Mouse (Mus musculus) liver, embryonic 13.5 days (tissue): ENCODE data around the gene Fyn. TPM values are rescaled to one million over a fixed set of nuclear protein-coding genes. Genes with fewer than 3 reads are reported as not detected.
A peak's percentile ranks its signal among the peaks of the same experiment; 100 is the strongest.

Experiments
- ATAC-seq: fragments of 200-750 bp; cut with Nextera tagmentation; 2 replicates; pipeline ENCODE4 v1.8.0; 2017; ENCODE audit warnings: low read depth, mild to moderate bottlenecking, moderate number of reproducible peaks, moderate library complexity
- DNase-seq: peaks from one replicate; pipeline ENCODE4 v3.0.0; 2022
- H3K27ac ChIP-seq: fragments of 300-500 bp; sonication (generic); 2 replicates; pipeline ENCODE4 v1.5.1; 2015; ENCODE audit warnings: moderate library complexity, mild to moderate bottlenecking, inconsistent platforms
- H3K27me3 ChIP-seq: fragments of 300-500 bp; sonication (generic); 2 replicates; pipeline ENCODE4 v1.6.1; 2015; ENCODE audit warnings: mild to moderate bottlenecking, inconsistent platforms
- H3K36me3 ChIP-seq: fragments of 300-500 bp; sonication (generic); 2 replicates; pipeline ENCODE4 v1.6.1; 2015; ENCODE audit warnings: mild to moderate bottlenecking, inconsistent platforms
- H3K4me1 ChIP-seq: fragments of 300-500 bp; sonication (generic); replicated peaks from 2 replicates; pipeline ENCODE4 v1.6.1; 2015; ENCODE audit warnings: inconsistent platforms
- H3K4me2 ChIP-seq: fragments of 300-500 bp; sonication (generic); 2 replicates; pipeline ENCODE4 v1.6.1; 2015; ENCODE audit warnings: inconsistent platforms, mild to moderate bottlenecking, moderate library complexity
- H3K4me3 ChIP-seq: fragments of 300-500 bp; sonication (generic); replicated peaks from 2 replicates; pipeline ENCODE4 v1.5.1; 2015; ENCODE audit warnings: mild to moderate bottlenecking, inconsistent platforms
- H3K9ac ChIP-seq: fragments of 300-500 bp; sonication (generic); 2 replicates; pipeline ENCODE4 v1.6.1; 2015; ENCODE audit warnings: mild to moderate bottlenecking, inconsistent platforms
- H3K9me3 ChIP-seq: fragments of 300-500 bp; sonication (generic); replicated peaks from 2 replicates; pipeline ENCODE4 v1.6.1; 2016; ENCODE audit warnings: inconsistent platforms
- WGBS: fragments of 180-500 bp; shearing (Covaris S2); methylation state at CpG from one replicate; pipeline ENCODE4 v1.1.7; 2015; ENCODE audit not compliant: insufficient replicate concordance; 5-methylcytosine and 5-hydroxymethylcytosine counted together
- polyA plus RNA-seq: library from polyadenylated mRNA; unstranded; fragments of >200 nt; fragmentation: Nextera tagmentation; extraction: Ambion mirVana; gene quantifications from 2 replicates; pipeline ENCODE4 v1.2.1, GENCODE M21; 2015

Fyn gene
- polyA plus RNA-seq, 1 experiment from 2014 or later: 6.5 TPM

GRCm38 (mm10) chr10:39514916-39515315 lies 146.3 kb downstream of the Fyn start:
- peaks cover 6% of the 10 kb centered on the region; the same call in 1 of the 2 replicates for H3K4me1 ChIP-seq
- H3K27ac ChIP-seq: no peak overlapping the region
- DNase-seq: no peak
- no peak overlapping the region for H3K4me2 ChIP-seq
- H3K27me3 ChIP-seq: no peaks in the 10 kb centered on the region
- peaks cover 15% of the 10 kb centered on the region for H3K36me3 ChIP-seq
- H3K9me3 ChIP-seq: no peaks in the 10 kb centered on the region
- WGBS: 80% methylated on average over 8 of the region's 8 CpGs
- ATAC-seq: no peak
- no peak overlapping the region for H3K4me3 ChIP-seq
- H3K9ac ChIP-seq: no peak overlapping the region

- WGBS: 83% methylated on average over 6 of the region's 6 CpGs
Measured at GRCm38 (mm10) chr10:39516541-39517133, 148.0 kb downstream of the Fyn start.

GRCm38 (mm10) chr10:39517375-39517774 lies 148.7 kb downstream of the Fyn start:
- Histone ChIP-seq H3K9ac (no peak overlapping the region), H3K27ac (no peak overlapping the region), H3K27me3 (no peaks in the 10 kb centered on the region), H3K36me3 (peaks cover 15% of the 10 kb centered on the region), H3K4me3 (no peak overlapping the region), H3K4me1 (peaks cover 9% of the 10 kb centered on the region; the same call in 1 of the 2 replicates), H3K9me3 (no peaks in the 10 kb centered on the region), H3K4me2 (no peak overlapping the region)
- DNase-seq (no peak), ATAC-seq (no peak)
- 82% methylated on average over 9 of the region's 9 CpGs for WGBS

More at GRCm38 (mm10) chr10:39516541-39517133, 148.0 kb downstream of the Fyn start:
- H3K27ac ChIP-seq: no peak overlapping the region
- ATAC-seq (no peak), DNase-seq (no peak)
- H3K27me3 ChIP-seq: no peaks in the 10 kb centered on the region
- H3K4me2 ChIP-seq: no peak overlapping the region
- H3K9me3 ChIP-seq: no peaks in the 10 kb centered on the region
- no peak overlapping the region for H3K4me3 ChIP-seq
- no peak overlapping the region for H3K9ac ChIP-seq
- peaks cover 15% of the 10 kb centered on the region for H3K36me3 ChIP-seq
- H3K4me1 ChIP-seq: peaks cover 9% of the 10 kb centered on the region; the same call in 1 of the 2 replicates

- no peak for ATAC-seq
- DNase-seq: no peak
- H3K4me3 ChIP-seq: no peak overlapping the region
- no peaks in the 10 kb centered on the region for H3K27me3 ChIP-seq
- no peak overlapping the region for H3K27ac ChIP-seq
- WGBS: 53% methylated on average over 8 of the region's 8 CpGs
- no peaks in the 10 kb centered on the region for H3K9me3 ChIP-seq
- peaks cover 12% of the 10 kb centered on the region; the same call in 1 of the 2 replicates for H3K4me1 ChIP-seq
- H3K36me3 ChIP-seq: peaks cover 15% of the 10 kb centered on the region
- no peak overlapping the region for H3K9ac ChIP-seq
- H3K4me2 ChIP-seq: no peak overlapping the region
Measured at GRCm38 (mm10) chr10:39518232-39518631, 149.6 kb downstream of the Fyn start.

GRCm38 (mm10) chr10:39518859-39519258 lies 150.2 kb downstream of the Fyn start:
- H3K4me2 ChIP-seq: no peak overlapping the region
- WGBS: 56% methylated on average over 3 of the region's 3 CpGs
- H3K27ac ChIP-seq: no peak overlapping the region
- ATAC-seq (no peak), DNase-seq (no peak)
- H3K9ac ChIP-seq: no peak overlapping the region
- peaks cover 15% of the 10 kb centered on the region for H3K36me3 ChIP-seq
- H3K9me3 ChIP-seq: no peaks in the 10 kb centered on the region
- H3K4me3 ChIP-seq: no peak overlapping the region
- H3K27me3 ChIP-seq: no peaks in the 10 kb centered on the region
- H3K4me1 ChIP-seq: peaks cover 12% of the 10 kb centered on the region; the same call in 1 of the 2 replicates

- ATAC-seq (0 out of 2 replicates have a peak, but pooled peaks have one; percentile 39), DNase-seq (no peak)
- Histone ChIP-seq H3K4me3 (no peak overlapping the region), H3K27me3 (no peaks in the 10 kb centered on the region), H3K4me1 (peaks cover 12% of the 10 kb centered on the region; the same call in 1 of the 2 replicates), H3K9me3 (no peaks in the 10 kb centered on the region), H3K36me3 (peaks cover 17% of the 10 kb centered on the region), H3K9ac (no peak overlapping the region), H3K27ac (no peak overlapping the region), H3K4me2 (no peak overlapping the region)
- 61% methylated on average over 9 of the region's 9 CpGs for WGBS
Measured at GRCm38 (mm10) chr10:39520123-39520989, 151.7 kb downstream of the Fyn start.

GRCm38 (mm10) chr10:39521327-39521726 lies 152.7 kb downstream of the Fyn start:
- 68% methylated on average over 1 of the region's 1 CpGs for WGBS

GRCm38 (mm10) chr10:39521861-39522391 lies 153.3 kb downstream of the Fyn start:
- Histone ChIP-seq H3K9me3 (no peaks in the 10 kb centered on the region), H3K4me2 (no peak overlapping the region), H3K27me3 (no peaks in the 10 kb centered on the region), H3K27ac (no peak overlapping the region), H3K9ac (no peak overlapping the region), H3K4me1 (peaks cover 12% of the 10 kb centered on the region; the same call in 1 of the 2 replicates), H3K36me3 (peaks cover 10% of the 10 kb centered on the region), H3K4me3 (no peak overlapping the region)
- 64% methylated on average over 5 of the region's 5 CpGs for WGBS
- no peak for DNase-seq
- no peak for ATAC-seq

More at GRCm38 (mm10) chr10:39521327-39521726, 152.7 kb downstream of the Fyn start:
- Histone ChIP-seq H3K36me3 (peaks cover 13% of the 10 kb centered on the region), H3K4me1 (peaks cover 12% of the 10 kb centered on the region; the same call in 1 of the 2 replicates), H3K9me3 (no peaks in the 10 kb centered on the region), H3K4me3 (no peak overlapping the region), H3K27me3 (no peaks in the 10 kb centered on the region), H3K4me2 (no peak overlapping the region), H3K9ac (no peak overlapping the region), H3K27ac (no peak overlapping the region)
- ATAC-seq (no peak), DNase-seq (no peak)

- Histone ChIP-seq H3K4me2 (no peak overlapping the region), H3K27me3 (no peaks in the 10 kb centered on the region), H3K4me3 (no peak overlapping the region), H3K27ac (no peak overlapping the region), H3K4me1 (peaks cover 12% of the 10 kb centered on the region; the same call in 1 of the 2 replicates), H3K9me3 (no peaks in the 10 kb centered on the region), H3K9ac (no peak overlapping the region), H3K36me3 (peaks cover 14% of the 10 kb centered on the region)
- 68% methylated on average over 11 of the region's 11 CpGs for WGBS
- no peak for ATAC-seq
- no peak for DNase-seq
Measured at GRCm38 (mm10) chr10:39522857-39523614, 154.4 kb downstream of the Fyn start.

- Histone ChIP-seq H3K27ac (no peak overlapping the region), H3K4me1 (0 out of 2 replicates have a peak, but pooled peaks cover 5% of the 10 kb centered on the region), H3K9me3 (no peaks in the 10 kb centered on the region), H3K4me2 (no peak overlapping the region), H3K9ac (no peak overlapping the region), H3K36me3 (peaks cover 15% of the 10 kb centered on the region), H3K4me3 (no peak overlapping the region), H3K27me3 (no peaks in the 10 kb centered on the region)
- ATAC-seq: no peak
- 78% methylated on average over 8 of the region's 8 CpGs for WGBS
- no peak for DNase-seq
Measured at GRCm38 (mm10) chr10:39524355-39524754, 155.7 kb downstream of the Fyn start.

GRCm38 (mm10) chr10:39525431-39525830 lies 156.8 kb downstream of the Fyn start:
- no peaks in the 10 kb centered on the region for H3K9me3 ChIP-seq
- 87% methylated on average over 13 of the region's 13 CpGs for WGBS
- no peak for ATAC-seq
- H3K27me3 ChIP-seq: no peaks in the 10 kb centered on the region
- no peak overlapping the region for H3K4me3 ChIP-seq
- DNase-seq: no peak
- H3K9ac ChIP-seq: no peak overlapping the region
- no peak overlapping the region for H3K4me2 ChIP-seq
- H3K4me1 ChIP-seq: 0 out of 2 replicates have a peak, but pooled peaks cover 5% of the 10 kb centered on the region
- peaks cover 18% of the 10 kb centered on the region for H3K36me3 ChIP-seq
- H3K27ac ChIP-seq: no peak overlapping the region
